Mouse (Mus musculus): ENCODE data around the gene Hhat.

GRCm38 (mm10) chr1:192525711-192526350 is 245.2 kb downstream of the Hhat start:
- TF ChIP-seq CTCF (IDR thresholded peaks at IDR 0.05; ENCODE audit: low read depth, low read length): no peak
- no peak for TF ChIP-seq POLR2A (IDR thresholded peaks at IDR 0.05; ENCODE audit: borderline replicate concordance, low read depth, low read length)

Data from bone marrow macrophage, adult 2 months (primary cell).